Mouse (Mus musculus) liver, adult 2 months (tissue): ENCODE results near the gene Ddc. TPM values are rescaled to one million over a fixed set of nuclear protein-coding genes. Genes with fewer than 3 reads are reported as not detected.
A peak's percentile ranks its signal among the peaks of the same experiment; 100 is the strongest.

Experiments used
- DNase-seq: peaks from one replicate; pipeline ENCODE4 v3.0.0-alpha.2; 2011; ENCODE audit warnings: low read depth, low spot score; ENCODE audit errors: extremely low read depth
- H3K27ac ChIP-seq: fragments of 200-500 bp; replicated peaks from 2 replicates; pipeline ENCODE4 v1.5.1; 2012; ENCODE audit warnings: low read depth, mild to moderate bottlenecking, control low read depth, inconsistent platforms, low read length; ENCODE audit not compliant: insufficient read depth
- H3K27me3 ChIP-seq: fragments of 200-500 bp; 2 replicates; pipeline ENCODE4 v1.6.1; 2012; ENCODE audit warnings: mild to moderate bottlenecking, moderate library complexity, low read length, inconsistent platforms; ENCODE audit not compliant: control insufficient read depth, insufficient read depth
- H3K36me3 ChIP-seq: fragments of 200-500 bp; 2 replicates; pipeline ENCODE4 v1.6.1; 2012; ENCODE audit warnings: low read length, inconsistent platforms; ENCODE audit not compliant: control insufficient read depth, insufficient read depth
- H3K4me1 ChIP-seq: fragments of 200-500 bp; 2 replicates; pipeline ENCODE4 v1.6.1; 2011; ENCODE audit warnings: low read length; ENCODE audit not compliant: control insufficient read depth, insufficient read depth
- H3K4me3 ChIP-seq: fragments of 200-500 bp; 2 replicates; pipeline ENCODE4 v1.5.1; 2011; ENCODE audit warnings: low read depth, mild to moderate bottlenecking, control low read depth, low read length, moderate library complexity; ENCODE audit not compliant: insufficient read depth
- H3K79me2 ChIP-seq: fragments of 200-500 bp; 2 replicates; pipeline ENCODE4 v1.6.1; 2012; ENCODE audit warnings: inconsistent platforms, mild to moderate bottlenecking, low read length, moderate library complexity; ENCODE audit not compliant: control insufficient read depth, insufficient read depth
- H3K9ac ChIP-seq: fragments of 200-500 bp; 2 replicates; pipeline ENCODE4 v1.6.1; 2012; ENCODE audit warnings: low read depth, mild to moderate bottlenecking, control low read depth, inconsistent platforms, low read length
- CTCF ChIP-seq: fragments of 200-500 bp; IDR thresholded peaks from 2 replicates; pipeline ENCODE4 v1.5.1; 2011; ENCODE audit warnings: low read depth, low read length, control low read depth
- POLR2A ChIP-seq: fragments of 200-500 bp; IDR thresholded peaks from 2 replicates; pipeline ENCODE4 v1.6.1; 2011; ENCODE audit warnings: low read length, control low read depth; ENCODE audit not compliant: insufficient read depth; ENCODE audit errors: extremely low read depth
- WGBS: fragments of 180-500 bp; shearing (Covaris S2); methylation state at CpG from one replicate; pipeline ENCODE4 v1.1.7; 2018; 5-methylcytosine and 5-hydroxymethylcytosine counted together
- polyA plus RNA-seq: library from polyadenylated mRNA; depleted of rRNA; stranded (reverse); fragments of >200 nt; gene quantifications from 2 replicates; pipeline ENCODE4 v1.2.3, GENCODE M21; 2012
- total RNA-seq: library from RNA; depleted of rRNA; stranded (reverse); fragments of >200 nt; gene quantifications from 2 replicates; pipeline ENCODE4 v1.2.3, GENCODE M21; 2014

The Ddc gene
- total and polyA plus RNA-seq, 2 experiments: 56.4 to 82.3 TPM

DNA sequence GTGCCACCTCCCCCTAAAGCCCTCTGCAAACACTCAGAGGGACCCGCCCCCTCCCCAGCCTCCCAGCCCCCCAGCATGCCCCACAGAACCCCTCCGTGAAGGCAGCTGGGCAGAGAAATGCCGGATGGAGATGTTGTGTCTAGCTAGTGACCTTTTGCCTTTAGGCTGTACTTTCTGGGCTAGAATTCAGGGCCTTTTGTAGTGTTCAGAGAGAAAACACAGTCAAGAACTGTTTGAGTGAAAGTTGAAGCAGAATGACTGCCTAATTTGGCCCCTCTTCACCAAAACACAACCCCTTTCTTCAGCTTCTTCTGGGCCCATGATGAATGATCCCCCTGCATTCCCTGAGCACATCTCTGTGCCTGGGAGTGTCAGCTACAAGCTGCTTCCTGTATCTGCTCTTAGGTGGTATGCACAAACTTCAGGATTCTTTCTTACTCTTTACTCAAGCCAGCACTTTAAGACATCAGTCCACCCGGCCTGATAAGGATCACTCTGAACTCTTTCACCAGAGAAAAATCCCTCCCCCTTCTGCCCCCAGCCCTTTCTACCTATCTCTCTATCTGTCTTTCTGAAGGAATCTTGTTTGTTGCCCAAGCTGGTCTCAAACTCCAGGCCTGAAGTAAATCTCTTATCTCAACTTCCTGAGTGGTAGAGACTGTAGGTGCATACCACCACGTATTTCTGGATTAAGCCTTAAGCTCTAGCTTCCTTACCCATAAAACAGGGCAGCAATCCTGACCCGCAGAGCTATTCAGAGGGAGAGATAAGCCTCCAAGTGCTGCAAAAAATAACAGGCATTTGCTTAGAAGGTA is 65.8 kb downstream of the Ddc start:
- WGBS: 26% methylated on average over 6 of the region's 6 CpGs
- no peaks in the 10 kb centered on the region for H3K27me3 ChIP-seq
- peaks cover 31% of the 10 kb centered on the region for H3K36me3 ChIP-seq
- peak overlapping the region; percentile 76 for H3K27ac ChIP-seq
- H3K4me3 ChIP-seq: no peak overlapping the region
- TF ChIP-seq CTCF (no peak), POLR2A (no peak)
- peaks cover 23% of the 10 kb centered on the region for H3K4me1 ChIP-seq
- DNase-seq: peak; percentile 65
- no peaks in the 10 kb centered on the region for H3K79me2 ChIP-seq
- 0 out of 2 replicates have a peak overlapping the region, but pooled peaks have one; percentile 8 for H3K9ac ChIP-seq

DNA sequence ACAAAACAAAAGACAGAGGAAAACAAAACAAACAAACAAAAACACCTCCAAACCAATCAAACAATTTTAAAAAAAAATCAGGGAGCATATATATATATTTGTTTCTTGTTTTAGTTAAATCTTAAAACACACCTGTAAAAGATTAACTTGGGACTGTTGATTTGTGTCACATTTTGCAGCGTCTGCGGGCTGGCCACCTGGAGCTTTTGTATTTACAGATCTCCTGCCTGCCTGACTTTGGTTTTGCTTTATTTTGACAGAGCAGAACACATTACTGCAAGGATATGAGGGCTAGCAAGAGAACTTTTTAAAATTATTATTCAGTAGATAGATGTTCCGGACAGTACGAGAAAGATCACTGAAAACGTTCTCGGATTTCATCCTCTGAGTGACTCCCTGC is 66.4 kb downstream of the Ddc start:
- H3K27me3 ChIP-seq: no peaks in the 10 kb centered on the region
- peaks cover 30% of the 10 kb centered on the region for H3K36me3 ChIP-seq
- WGBS: 30% methylated on average over 6 of the region's 6 CpGs
- TF ChIP-seq POLR2A: no peak
- TF ChIP-seq CTCF: no peak
- no peak overlapping the region for H3K9ac ChIP-seq
- no peak overlapping the region for H3K27ac ChIP-seq
- no peaks in the 10 kb centered on the region for H3K79me2 ChIP-seq
- H3K4me3 ChIP-seq: no peak overlapping the region
- peak; percentile 64 for DNase-seq
- peaks cover 23% of the 10 kb centered on the region for H3K4me1 ChIP-seq

DNA sequence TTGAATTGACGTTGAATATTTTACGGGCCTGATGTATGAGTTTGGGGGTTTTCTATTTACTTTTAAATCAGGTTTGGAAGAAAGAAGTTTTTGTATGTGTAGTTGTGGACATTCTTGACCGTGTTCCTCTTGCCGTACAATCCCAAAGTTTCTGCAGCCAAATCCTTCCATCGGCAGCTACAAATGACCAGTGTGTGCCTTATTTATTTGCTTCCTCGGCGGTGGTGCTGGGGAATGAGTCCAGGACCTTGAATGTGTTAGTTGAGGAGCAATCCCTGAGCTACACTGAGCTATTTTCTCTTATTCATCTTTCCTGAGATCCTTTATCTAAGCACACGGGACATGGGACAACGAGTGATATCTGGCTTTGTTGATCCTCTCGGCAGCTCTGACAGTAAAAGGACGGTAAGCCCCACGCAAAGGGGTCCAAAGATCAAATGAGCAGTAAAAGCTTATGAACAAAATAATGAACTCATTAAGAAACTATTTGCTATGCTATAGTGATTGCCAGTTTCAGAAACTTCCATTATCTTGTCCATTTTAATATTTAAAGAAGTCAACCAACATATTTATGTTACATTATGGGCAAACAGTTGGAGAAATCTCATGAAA is 67.0 kb downstream of the Ddc start:
- Histone ChIP-seq H3K27me3 (no peaks in the 10 kb centered on the region), H3K79me2 (no peaks in the 10 kb centered on the region), H3K9ac (no peak overlapping the region), H3K4me1 (peaks cover 21% of the 10 kb centered on the region), H3K27ac (peak overlapping the region; percentile 33), H3K4me3 (no peak overlapping the region), H3K36me3 (peaks cover 29% of the 10 kb centered on the region)
- peak; percentile 54 for DNase-seq
- TF ChIP-seq CTCF (no peak), POLR2A (no peak)
- WGBS: 35% methylated on average over 12 of the region's 12 CpGs

DNA sequence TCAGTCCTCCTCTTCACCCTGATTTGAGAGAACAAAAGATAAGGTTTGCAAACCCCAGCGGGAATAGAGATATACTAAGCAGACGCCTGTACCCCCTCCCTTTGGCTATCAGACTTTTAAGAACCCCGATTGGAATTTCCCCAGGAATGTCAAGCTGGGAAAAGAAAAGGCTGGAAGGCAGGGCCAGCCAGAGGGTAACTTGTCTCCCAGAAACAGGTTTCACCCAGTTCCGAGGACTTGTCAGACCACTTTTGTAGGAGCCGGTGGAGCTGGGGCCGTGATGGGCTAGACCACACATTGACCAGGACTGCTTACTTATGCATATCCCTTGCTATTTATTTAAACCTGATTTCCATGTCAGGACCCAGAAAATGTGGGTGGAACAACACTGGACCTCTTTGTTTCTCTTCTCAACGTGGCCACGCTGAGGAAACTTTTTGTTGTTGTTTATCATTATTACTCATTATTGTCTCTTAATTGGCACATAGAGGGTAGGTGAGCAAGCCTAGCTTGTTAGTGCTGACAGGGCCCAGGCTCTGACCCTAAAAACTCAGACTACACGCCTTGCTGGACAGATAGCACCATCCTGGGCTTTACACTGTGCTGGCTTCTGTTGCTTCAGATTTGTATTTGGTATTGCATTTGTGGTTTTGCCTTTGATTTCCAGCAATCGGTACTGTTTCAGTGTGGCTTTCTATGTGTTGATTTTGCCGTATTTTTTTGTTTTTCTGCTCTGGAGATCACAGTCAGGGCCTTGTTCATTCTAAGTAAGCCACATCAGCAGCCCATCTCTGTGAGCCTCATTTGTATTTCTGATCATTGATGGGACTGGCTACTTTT is 68.6 kb downstream of the Ddc start:
- DNase-seq: no peak
- Histone ChIP-seq H3K9ac (no peak overlapping the region), H3K4me1 (peaks cover 17% of the 10 kb centered on the region), H3K36me3 (peaks cover 32% of the 10 kb centered on the region), H3K79me2 (no peaks in the 10 kb centered on the region), H3K27ac (no peak overlapping the region), H3K4me3 (no peak overlapping the region), H3K27me3 (no peaks in the 10 kb centered on the region)
- 90% methylated on average over 11 of the region's 11 CpGs for WGBS
- TF ChIP-seq POLR2A (no peak), CTCF (no peak)

DNA sequence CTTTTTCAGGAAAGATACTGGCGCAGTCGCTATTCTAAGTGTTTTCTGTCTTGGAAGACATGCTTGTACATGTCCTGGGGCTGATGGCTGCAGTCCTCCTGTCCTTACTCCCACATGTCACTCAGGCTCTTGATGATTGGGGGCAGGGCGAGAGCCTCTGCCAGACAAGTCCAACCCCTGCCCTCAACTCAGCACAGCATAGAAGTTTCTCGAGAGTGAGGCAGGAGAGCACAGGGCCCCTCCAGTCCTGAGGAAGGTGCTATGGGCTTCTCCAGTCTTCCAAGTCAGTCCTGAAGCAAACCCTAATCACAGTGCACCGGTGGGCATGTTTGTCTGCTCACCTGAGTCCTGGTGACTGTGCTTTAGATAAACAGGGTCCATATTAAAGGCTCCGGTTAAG is 69.2 kb downstream of the Ddc start:
- H3K27ac ChIP-seq: no peak overlapping the region
- 70% methylated on average over 6 of the region's 6 CpGs for WGBS
- peaks cover 32% of the 10 kb centered on the region for H3K36me3 ChIP-seq
- DNase-seq: no peak
- no peaks in the 10 kb centered on the region for H3K27me3 ChIP-seq
- H3K79me2 ChIP-seq: no peaks in the 10 kb centered on the region
- H3K9ac ChIP-seq: no peak overlapping the region
- H3K4me1 ChIP-seq: peaks cover 14% of the 10 kb centered on the region
- H3K4me3 ChIP-seq: no peak overlapping the region
- TF ChIP-seq POLR2A: no peak
